Mouse (Mus musculus): ENCODE measurements around the gene Tex50. TPM values are rescaled to one million over a fixed set of nuclear protein-coding genes. Genes with fewer than 3 reads are reported as not detected.

Tex50 gene
- total RNA-seq, 2 experiments from 2014 or later: not detected

- peak; percentile 94 to 96 for DNase-seq (ENCODE audit: low spot score in 2 of 2)
- intact Hi-C loops (cut with DNase I): loop anchor here (1.0 kb wide), 1 partner anchor 61 kb away; the partner anchor contains the start of genes Cenpl and Dars2
These were observed 28.1 kb downstream of the Tex50 start, which contains the start of gene Klhl20 for GRCm38 (mm10) chr1:161130726-161131664. Klhl20 (minus strand) TSS chr1:161131511.

- DNase-seq (ENCODE audit: low spot score in 2 of 2): no peak
- intact Hi-C loops (cut with DNase I): no loop called here
These were observed 32.7 kb downstream of the Tex50 start for GRCm38 (mm10) chr1:161126461-161126860.

- DNase-seq (ENCODE audit: low spot score in 2 of 2): no peak
- intact Hi-C loops (cut with DNase I): no loop called here
These were observed 36.3 kb downstream of the Tex50 start for GRCm38 (mm10) chr1:161122661-161123418.

GRCm38 (mm10) chr1:161114591-161114990 is 44.5 kb downstream of the Tex50 start:
- DNase-seq (ENCODE audit: low spot score in 2 of 2): no peak
- intact Hi-C loops (cut with DNase I): no loop called here

- intact Hi-C loops (cut with DNase I): no loop called here
- no peak for DNase-seq (ENCODE audit: low spot score in 2 of 2)
These were observed 49.9 kb downstream of the Tex50 start for GRCm38 (mm10) chr1:161109216-161109615.

Other genes with a start within 250 kb of the Tex50 start
- under 1 TPM; 0.12 to 0.50 TPM for gene Serpinc1, start 180.7 kb downstream of the Tex50 start, total RNA-seq (2021)
- gene Zbtb37, start 124.5 kb downstream of the Tex50 start, total RNA-seq (2021): 10 to 100 TPM; 17.9 to 19.4 TPM
- 10 to 100 TPM; 23.3 to 27.6 TPM for gene Dars2, start 88.7 kb downstream of the Tex50 start, total RNA-seq (2021)
- 1 to 10 TPM; 1.1 to 1.8 TPM for gene Cenpl, start 88.6 kb downstream of the Tex50 start, total RNA-seq (2021)
- gene Klhl20, start 27.8 kb downstream of the Tex50 start, total RNA-seq (2021): 10 to 100 TPM; 15.1 to 19.4 TPM
- gene Ankrd45, start 16.6 kb downstream of the Tex50 start, total RNA-seq (2021): 10 to 100 TPM; 57.8 to 59.7 TPM
- 100 to 1,000 TPM; 310 to 351 TPM for gene Prdx6, start 91.9 kb upstream of the Tex50 start, total RNA-seq (2021)
- gene Tnfsf4, start 236.1 kb upstream of the Tex50 start, total RNA-seq (2021): not detected

All from left cerebral cortex, postnatal 36 days (tissue).